Comparison of ENCODE assay signal across 26 mouse cellular contexts in the genomic region with DNA sequence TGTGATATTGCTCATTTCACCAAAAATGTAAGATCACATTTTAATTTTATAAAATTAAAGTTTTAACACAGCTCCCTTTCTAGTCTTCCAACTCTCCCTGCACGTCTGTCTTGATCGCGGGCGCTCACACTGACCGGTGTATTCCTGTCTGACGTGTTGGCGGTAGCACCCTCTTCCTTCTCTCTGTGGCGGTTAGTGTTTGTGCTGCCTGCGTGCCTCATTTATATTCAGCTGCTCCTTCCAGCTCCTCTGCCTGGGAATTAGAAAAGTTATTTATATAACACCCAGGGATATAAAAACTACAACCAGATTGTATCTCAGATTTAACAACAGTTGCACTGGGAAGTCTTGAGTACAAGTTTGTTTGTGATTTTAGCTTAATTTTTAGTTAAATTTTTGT.
A peak's percentile ranks its signal among the peaks of the same experiment; 100 is the strongest.
DNase-seq lines count a peak whose midpoint lies in the region; ATAC-seq lines count a peak whose summit lies in the region.
"Had no signal": no experiment of that assay in that cellular context is flagged by ENCODE, and none has a peak within 500 bp of the region (broad histone marks: within the 10 kb centered on the region; RNA-seq: fewer than 3 reads in every experiment).

No protein-coding gene starts in this region.

- H3K4me1 ChIP-seq in hindbrain, embryonic 12.5 days: no peaks in the 10 kb centered on the region
- H3K4me1 ChIP-seq: hindbrain, embryonic 15.5 days had no signal

- no peaks in the 10 kb centered on the region for H3K27me3 ChIP-seq in hindbrain, embryonic 12.5 days
- H3K27me3 ChIP-seq: embryonic facial prominence, embryonic 12.5 days; embryonic facial prominence, embryonic 15.5 days; heart, embryonic 13.5 days; hindbrain, embryonic 15.5 days had no signal

- no peak overlapping the region for H3K4me2 ChIP-seq in hindbrain, embryonic 12.5 days (replicated peaks)
- H3K4me2 ChIP-seq: embryonic facial prominence, embryonic 12.5 days; embryonic facial prominence, embryonic 15.5 days; heart, embryonic 13.5 days; hindbrain, embryonic 15.5 days had no signal

- no peaks in the 10 kb centered on the region for H3K79me2 ChIP-seq in macrophage (ENCODE audit: inconsistent target)

- 94% methylated on average over 9 of the region's 9 CpGs for WGBS in macrophage (ENCODE audit: missing documents)
- WGBS in hindbrain, embryonic 12.5 days: 92% methylated on average over 9 of the region's 9 CpGs

- no peak for DNase-seq in frontal cortex, postnatal 10 days (ENCODE audit: low spot score in 2 of 2)
- DNase-seq in right cerebral cortex, adult 18-20 months: peak; percentile 39
- no peak for DNase-seq in right cerebral cortex, postnatal 14 days
- DNase-seq in right cerebral cortex, postnatal 36 days (ENCODE audit: low spot score in 2 of 2): peak; percentile 10 to 48
- no peak for DNase-seq in gastrocnemius, adult 18-20 months (ENCODE audit: low spot score)
- DNase-seq: adrenal gland, postnatal 10 days; adrenal gland, postnatal 36 days; cerebellum, adult 11 months; cerebellum, adult 2 months; cerebellum, adult 9-11 months; cerebellum, postnatal 25 days; forebrain, postnatal 0 days; gastrocnemius, postnatal 10 days; gastrocnemius, postnatal 36 days; heart, adult 2 months; heart, postnatal 14 days; heart, postnatal 4 days had no signal

- no peak overlapping the region for H3K9ac ChIP-seq in hindbrain, embryonic 12.5 days
- H3K9ac ChIP-seq: embryonic facial prominence, embryonic 12.5 days; embryonic facial prominence, embryonic 15.5 days; forebrain, postnatal 0 days; heart, embryonic 13.5 days; hindbrain, embryonic 15.5 days had no signal

- no peak overlapping the region for H3K4me3 ChIP-seq in macrophage (ENCODE audit: inconsistent target)
- no peak overlapping the region for H3K4me3 ChIP-seq in hindbrain, embryonic 12.5 days
- H3K4me3 ChIP-seq: embryonic facial prominence, embryonic 12.5 days; embryonic facial prominence, embryonic 15.5 days; heart, adult 2 months; heart, embryonic 10.5 days; heart, embryonic 13.5 days; hindbrain, embryonic 15.5 days had no signal

- H3K27ac ChIP-seq in macrophage: peak overlapping the region; percentile 75
- H3K27ac ChIP-seq in hindbrain, embryonic 12.5 days: no peak overlapping the region
- H3K27ac ChIP-seq: embryonic facial prominence, embryonic 12.5 days; embryonic facial prominence, embryonic 15.5 days; heart, adult 2 months; heart, embryonic 10.5 days; heart, embryonic 13.5 days; hindbrain, embryonic 15.5 days had no signal

- H3K36me3 ChIP-seq in macrophage (ENCODE audit: inconsistent target): no peaks in the 10 kb centered on the region
- H3K36me3 ChIP-seq in hindbrain, embryonic 12.5 days: no peaks in the 10 kb centered on the region
- H3K36me3 ChIP-seq: embryonic facial prominence, embryonic 12.5 days; embryonic facial prominence, embryonic 15.5 days; heart, embryonic 10.5 days; heart, embryonic 13.5 days; hindbrain, embryonic 15.5 days had no signal

- peak; percentile 88 for ATAC-seq in frontal cortex, adult (ENCODE audit: low TSS enrichment)
- ATAC-seq in hindbrain, embryonic 12.5 days (ENCODE audit: low FRiP score): no peak
- ATAC-seq: forebrain, embryonic 14.5 days; forebrain, postnatal 0 days had no signal

- H3K9me3 ChIP-seq in hindbrain, embryonic 12.5 days (replicated peaks): no peaks in the 10 kb centered on the region
- H3K9me3 ChIP-seq: embryonic facial prominence, embryonic 12.5 days; embryonic facial prominence, embryonic 15.5 days; heart, embryonic 10.5 days; heart, embryonic 13.5 days; hindbrain, embryonic 15.5 days had no signal

Comparison
In these comparisons a context has a peak if more than half of its experiments do, and no peak if none do; other contexts are left out.
1. DNase-seq: peak in right cerebral cortex, adult 18-20 months (single experiment) and right cerebral cortex, postnatal 36 days (2 of 2); none in frontal cortex, postnatal 10 days (0 of 2), right cerebral cortex, postnatal 14 days (single experiment) and gastrocnemius, adult 18-20 months (single experiment).